Mouse (Mus musculus): ENCODE measurements at regions not wholly inside any gene's neighbourhood (a gene's known extent, or its start where the extent isn't known, plus 50 kb on each side); places are given as distances from the start of the nearest gene placed in this dataset.
A peak's percentile ranks its signal among the peaks of the same experiment; 100 is the strongest.

GRCm38 (mm10) chr9:74021339-74021738, 52.6 kb upstream of the Unc13c start:
- DNase-seq (ENCODE audit: low read depth): no peak

- DNase-seq (ENCODE audit: low read depth): no peak
These were observed 55.2 kb upstream of the Unc13c start for GRCm38 (mm10) chr9:74023922-74024321.

- DNase-seq (ENCODE audit: low read depth): no peak
These were observed 57.4 kb upstream of the Unc13c start for GRCm38 (mm10) chr9:74026131-74026530.

GRCm38 (mm10) chr9:74028438-74028837, 59.7 kb upstream of the Unc13c start:
- DNase-seq (ENCODE audit: low read depth): peak; percentile 17

GRCm38 (mm10) chr9:74045936-74046335, 64.2 kb upstream of the Wdr72 start:
- no peak for DNase-seq (ENCODE audit: low read depth)

GRCm38 (mm10) chr9:74049776-74050175, 60.4 kb upstream of the Wdr72 start:
- DNase-seq (ENCODE audit: low read depth): no peak

GRCm38 (mm10) chr9:74056709-74057108, 53.4 kb upstream of the Wdr72 start:
- no peak for DNase-seq (ENCODE audit: low read depth)

GRCm38 (mm10) chr9:74057476-74058076, 52.6 kb upstream of the Wdr72 start:
- no peak for DNase-seq (ENCODE audit: low read depth)

- no peak for DNase-seq (ENCODE audit: low read depth)
These were observed 51.8 kb upstream of the Wdr72 start for GRCm38 (mm10) chr9:74058269-74058871.

All from 416B (cell line).